Mouse (Mus musculus): ENCODE results near the gene Rsl1d1.

- TF ChIP-seq CTCF (IDR thresholded peaks at IDR 0.05) (no peak), EP300 (IDR thresholded peaks at IDR 0.05) (no peak)
Measured at GRCm38 (mm10) chr16:11203600-11204390, 664 bp upstream of the Rsl1d1 start.

All from lung, postnatal 0 days (tissue).